Mouse (Mus musculus): ENCODE results near the gene Ap2a2. TPM values are rescaled to one million over a fixed set of nuclear protein-coding genes. Genes with fewer than 3 reads are reported as not detected.
"Not testable (repeated sequence)": the region's sequence is repeated elsewhere in the genome, so short reads cannot be mapped to it uniquely, and the experiment has no call there.

Ap2a2 gene
- total RNA-seq, 4 experiments from 2014 or later, result 54.7 to 64.8 (median 63.0) TPM

DNA sequence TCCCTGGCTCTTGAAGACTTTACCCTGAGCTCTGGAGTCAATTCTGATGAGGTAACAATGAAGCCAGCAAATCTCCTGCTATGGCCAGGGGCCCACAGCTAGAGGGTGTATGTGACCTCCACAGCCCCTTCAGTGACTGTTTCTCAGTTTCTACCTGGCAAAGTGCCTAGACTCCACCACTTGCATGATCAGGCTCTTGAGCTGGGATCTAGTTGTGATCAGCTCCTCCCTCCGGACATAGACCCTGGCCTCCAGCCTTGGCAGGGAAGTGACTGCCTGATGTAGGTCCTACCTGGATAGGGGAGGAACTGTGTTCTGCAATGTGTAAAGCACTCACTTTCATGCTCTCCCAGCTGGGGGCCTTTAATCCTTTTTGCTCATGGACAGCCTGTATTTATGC lies 98.4 kb downstream of the Ap2a2 start:
- no peak for DNase-seq (ENCODE audit: low spot score in 2 of 2)

DNA sequence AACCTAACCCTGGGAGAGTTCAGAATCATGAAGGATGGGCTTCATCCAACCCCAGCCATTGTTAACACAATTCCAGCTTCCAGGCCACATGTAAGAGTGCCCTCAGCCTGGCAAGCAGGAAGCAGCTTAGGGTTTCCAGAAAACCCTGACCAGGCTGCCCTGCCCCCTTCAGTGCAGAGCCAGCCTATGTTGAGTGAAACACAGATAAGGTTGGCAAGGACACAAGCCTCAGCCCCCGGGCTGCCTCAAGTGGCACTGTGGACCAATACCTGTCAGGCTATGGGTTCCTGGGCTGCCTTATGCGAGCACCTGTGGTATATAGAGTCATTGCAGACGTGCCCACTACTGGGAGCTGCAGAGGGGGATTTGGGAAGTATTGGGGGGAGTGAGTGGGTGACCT lies 99.5 kb downstream of the Ap2a2 start:
- no peak for DNase-seq (ENCODE audit: low spot score in 2 of 2)

DNA sequence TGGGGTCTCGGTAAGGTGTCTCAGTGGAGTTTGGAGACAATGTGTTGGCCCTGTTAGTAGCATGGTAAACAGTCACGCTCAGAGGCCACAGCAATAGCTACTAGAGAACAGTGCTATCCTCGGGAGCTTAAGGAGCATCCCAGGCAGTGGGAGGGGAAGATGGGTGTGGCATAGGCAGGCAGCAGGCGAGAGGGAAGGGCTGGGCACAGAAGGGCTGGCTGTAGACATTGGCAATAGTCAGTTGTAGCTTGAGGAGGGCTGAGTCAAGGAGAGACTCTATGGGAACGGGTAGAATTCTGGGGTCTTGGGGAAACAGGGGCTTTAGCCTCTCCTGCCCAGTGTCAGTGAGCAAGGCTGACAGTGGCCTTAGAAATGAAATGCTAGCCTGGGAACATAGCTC lies 100.2 kb downstream of the Ap2a2 start:
- no peak for DNase-seq (ENCODE audit: low spot score in 2 of 2)

DNA sequence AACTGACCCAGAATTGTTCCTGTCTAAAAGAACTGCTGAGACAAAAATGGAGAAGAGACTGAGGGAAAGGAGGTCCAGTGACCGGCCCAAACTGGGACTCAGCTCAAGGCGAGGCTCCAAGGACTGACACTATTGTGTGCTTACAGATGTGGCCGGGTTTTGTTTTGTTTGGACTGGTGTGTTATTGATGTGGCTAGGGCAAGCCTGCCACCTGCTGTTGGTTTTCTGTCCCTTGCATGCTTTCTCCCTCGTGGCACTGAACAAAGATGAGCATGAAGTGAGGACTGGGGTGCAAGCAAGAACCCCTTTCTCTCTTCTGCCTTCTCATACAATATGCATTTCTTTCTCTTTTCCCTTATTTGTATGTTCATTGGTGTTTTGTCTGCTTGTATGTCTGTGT lies 104.2 kb downstream of the Ap2a2 start:
- no peak for DNase-seq (ENCODE audit: low spot score in 2 of 2)

DNA sequence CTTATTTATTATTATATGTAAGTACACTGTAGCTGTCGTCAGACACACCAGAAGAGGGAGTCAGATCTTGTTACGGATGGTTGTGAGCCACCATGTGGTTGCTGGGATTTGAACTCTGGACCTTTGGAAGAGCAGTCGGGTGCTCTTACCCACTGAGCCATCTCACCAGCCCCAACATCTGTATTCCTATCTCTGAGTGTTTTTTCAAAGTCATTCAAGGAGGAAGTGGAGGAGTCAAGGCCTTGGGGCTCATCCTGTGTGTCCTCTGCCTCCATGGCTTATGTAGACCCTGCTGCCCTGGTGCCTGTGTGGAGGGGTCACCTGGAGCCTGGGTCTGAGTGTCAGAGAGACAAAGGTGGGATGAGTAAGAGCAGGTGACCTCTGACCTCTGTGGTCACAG lies 107.1 kb downstream of the Ap2a2 start:
- DNase-seq (ENCODE audit: low spot score in 2 of 2), result not testable (repeated sequence)

DNA sequence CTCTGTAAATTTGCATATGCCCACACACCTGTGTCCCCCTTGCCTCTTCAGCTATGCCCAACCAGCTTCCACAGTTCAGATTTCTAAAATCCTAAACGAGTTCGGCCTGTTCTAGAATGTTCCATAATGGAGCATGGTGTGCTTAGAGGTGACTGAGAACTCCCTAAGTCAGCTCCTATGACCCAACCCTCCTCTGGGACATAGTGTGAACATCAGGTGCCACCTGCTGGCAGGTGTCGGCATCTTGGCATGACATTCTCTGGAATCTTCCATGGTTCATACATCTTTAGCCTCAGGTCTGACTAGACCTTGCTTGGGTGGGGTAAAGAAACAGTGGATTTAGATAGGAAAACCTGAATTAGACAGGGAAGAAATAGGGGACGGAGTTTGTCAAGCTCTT lies 109.0 kb downstream of the Ap2a2 start:
- no peak for DNase-seq (ENCODE audit: low spot score in 2 of 2)

DNA sequence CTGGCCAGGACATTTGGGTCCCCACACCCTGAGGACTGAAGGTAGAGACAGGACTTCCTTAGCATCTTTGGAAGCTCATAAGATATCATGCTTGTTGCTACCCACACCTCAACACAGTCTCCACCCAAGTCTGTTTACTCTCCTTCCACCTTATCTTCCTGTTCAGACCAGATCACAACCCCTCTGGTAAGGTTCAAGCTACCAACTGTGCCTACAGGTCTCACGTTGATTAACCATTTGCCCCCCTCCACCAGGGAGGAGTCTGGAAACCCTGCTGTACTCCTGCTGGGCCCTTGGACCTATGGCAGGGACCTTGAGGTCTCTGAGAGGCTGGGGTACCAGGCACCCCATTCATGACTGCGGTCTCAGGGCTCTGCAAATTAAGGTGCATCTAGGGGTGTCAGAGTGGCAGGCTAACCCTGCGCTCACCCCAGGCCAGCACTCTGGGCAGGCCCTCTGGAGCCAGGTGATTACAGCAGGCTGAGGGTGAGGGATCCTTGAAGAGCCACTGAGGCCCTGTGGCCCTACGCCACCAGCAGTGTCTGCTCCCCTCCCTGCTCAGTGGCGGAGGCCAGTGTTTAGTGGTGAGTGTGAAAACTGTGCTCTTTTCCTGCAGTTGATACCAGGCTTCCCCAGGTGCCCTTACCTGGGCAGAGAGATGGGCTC lies 109.8 kb downstream of the Ap2a2 start:
- DNase-seq (ENCODE audit: low spot score in 2 of 2), result no peak

DNA sequence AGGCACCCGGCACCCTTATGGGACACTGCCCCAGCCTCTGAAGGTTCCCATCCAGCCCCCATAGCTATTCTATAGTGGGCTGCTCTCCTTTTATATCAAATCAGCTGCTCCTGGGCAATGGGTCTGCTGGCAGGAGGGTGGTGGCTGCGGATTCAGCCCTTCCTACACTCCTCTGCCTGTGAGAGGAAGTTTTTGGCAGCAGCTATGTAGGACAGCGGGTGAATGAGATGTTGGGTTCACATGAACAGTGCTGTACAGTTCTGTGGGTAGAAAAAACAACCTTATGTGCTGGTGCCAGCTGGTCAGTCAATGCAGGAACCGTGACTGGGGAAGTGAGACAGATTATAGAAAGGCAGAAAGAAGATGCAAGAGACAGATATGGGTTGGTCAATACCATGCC lies 116.9 kb downstream of the Ap2a2 start:
- DNase-seq (ENCODE audit: low spot score in 2 of 2), result no peak

Small RNA genes within 50 kb of the gene (microRNA-seq; reads per million reads assigned to microRNA genes)
- not detected for gene Mir7063

Other genes starting within 250 kb of the Ap2a2 start
- 10 to 100 TPM; 10.6 to 15.1 (median 12.7) TPM for gene Deaf1, start 234.5 kb upstream of the Ap2a2 start, total RNA-seq (2022)
- gene Tmem80, start 234.4 kb upstream of the Ap2a2 start, total RNA-seq (2022), result 10 to 100 TPM in 3 of 4 experiments, 1 to 10 TPM in 1; 9.1 to 11.5 (median 11.3) TPM
- gene Eps8l2, start 223.3 kb upstream of the Ap2a2 start, total RNA-seq (2022), result 1 to 10 TPM; 1.3 to 3.4 (median 2.2) TPM
- gene Taldo1, start 170.0 kb upstream of the Ap2a2 start, total RNA-seq (2022), result 10 to 100 TPM; 81.4 to 87.7 (median 84.4) TPM
- gene Gatd1, start 148.0 kb upstream of the Ap2a2 start, total RNA-seq (2022), result 1 to 10 TPM; 6.5 to 9.8 (median 7.8) TPM
- under 1 TPM in 2 of 4 experiments, not detected in 2; 0.16 to 0.48 TPM for gene Cend1, start 132.7 kb upstream of the Ap2a2 start, total RNA-seq (2022)
- 10 to 100 TPM; 14.5 to 19.5 (median 14.7) TPM for gene Slc25a22, start 124.3 kb upstream of the Ap2a2 start, total RNA-seq (2022)
- gene Pidd1, start 118.1 kb upstream of the Ap2a2 start, total RNA-seq (2022), result under 1 TPM; 0.07 to 0.51 (median 0.19) TPM
- gene Rplp2, start 114.8 kb upstream of the Ap2a2 start, total RNA-seq (2022), result 100 to 1,000 TPM; 719 to 844 (median 773) TPM
- 100 to 1,000 TPM; 250 to 384 (median 284) TPM for gene Pnpla2, start 107.0 kb upstream of the Ap2a2 start, total RNA-seq (2022)
- gene Cracr2b, start 101.1 kb upstream of the Ap2a2 start, total RNA-seq (2022), result 10 to 100 TPM in 1 of 4 experiments, 1 to 10 TPM in 3; 3.3 to 11.4 (median 6.9) TPM
- 10 to 100 TPM; 78.2 to 98.0 (median 86.2) TPM for gene Cd151, start 94.8 kb upstream of the Ap2a2 start, total RNA-seq (2022)
- 10 to 100 TPM; 57.4 to 68.5 (median 63.7) TPM for gene Polr2l, start 87.0 kb upstream of the Ap2a2 start, total RNA-seq (2022)
- gene Tspan4, start 86.9 kb upstream of the Ap2a2 start, total RNA-seq (2022), result 10 to 100 TPM in 2 of 4 experiments, 1 to 10 TPM in 2; 8.1 to 15.1 (median 11.9) TPM
- gene Chid1, start 22.3 kb upstream of the Ap2a2 start, total RNA-seq (2022), result 10 to 100 TPM in 3 of 4 experiments, 1 to 10 TPM in 1; 9.2 to 14.9 (median 13.0) TPM
- gene Muc6, start 93.1 kb downstream of the Ap2a2 start, total RNA-seq (2022), result not detected
- gene Muc2, start 128.2 kb downstream of the Ap2a2 start, total RNA-seq (2022), result under 1 TPM in 1 of 4 experiments, not detected in 3; 0.85 TPM
- gene Muc5ac, start 226.8 kb downstream of the Ap2a2 start, total RNA-seq (2022), result not detected

Measured in gastrocnemius, adult 8-10 months (tissue).